Mouse (Mus musculus): ENCODE measurements at regions not wholly inside any gene's neighbourhood (a gene's known extent, or its start where the extent isn't known, plus 50 kb on each side); places are given as distances from the start of the nearest gene placed in this dataset.
A peak's percentile ranks its signal among the peaks of the same experiment; 100 is the strongest.

GRCm38 (mm10) chr8:30840064-30840463, 2588.4 kb upstream of the 5930422O12Rik start:
- Histone ChIP-seq H3K27me3 (ENCODE audit: control insufficient read depth, insufficient read depth, low read length) (no peaks in the 10 kb centered on the region), H3K9me3 (replicated peaks; ENCODE audit: control insufficient read depth, low read length) (no peaks in the 10 kb centered on the region), H3K36me3 (replicated peaks; ENCODE audit: control insufficient read depth, insufficient read depth, low read length) (no peaks in the 10 kb centered on the region), H3K27ac (ENCODE audit: low read depth) (no peak overlapping the region), H3K4me1 (ENCODE audit: control insufficient read depth, insufficient read depth) (no peaks in the 10 kb centered on the region), H3K9ac (replicated peaks; ENCODE audit: low read depth, low read length) (no peak overlapping the region), H3K4me3 (ENCODE audit: low read depth, low read length) (no peak overlapping the region), H3K4me2 (ENCODE audit: low read depth, low read length) (no peak overlapping the region)
- 41% methylated on average over 8 of the region's 8 CpGs for WGBS
- TF ChIP-seq CTCF (IDR thresholded peaks at IDR 0.05; ENCODE audit: low read depth) (peak; percentile 75), EP300 (IDR thresholded peaks at IDR 0.05; ENCODE audit: low read depth) (no peak)
- ATAC-seq (ENCODE audit: insufficient read depth, low read depth) (peak; percentile 41; the same call in 1 of the 2 replicates), DNase-seq (ENCODE audit: low spot score) (peak; percentile 39)

- Histone ChIP-seq H3K4me3 (ENCODE audit: low read depth, low read length) (no peak overlapping the region), H3K27me3 (ENCODE audit: control insufficient read depth, insufficient read depth, low read length) (no peaks in the 10 kb centered on the region), H3K36me3 (replicated peaks; ENCODE audit: control insufficient read depth, insufficient read depth, low read length) (no peaks in the 10 kb centered on the region), H3K27ac (ENCODE audit: low read depth) (no peak overlapping the region), H3K9me3 (replicated peaks; ENCODE audit: control insufficient read depth, low read length) (no peaks in the 10 kb centered on the region), H3K4me1 (ENCODE audit: control insufficient read depth, insufficient read depth) (no peaks in the 10 kb centered on the region), H3K9ac (replicated peaks; ENCODE audit: low read depth, low read length) (no peak overlapping the region), H3K4me2 (ENCODE audit: low read depth, low read length) (no peak overlapping the region)
- TF ChIP-seq CTCF (IDR thresholded peaks at IDR 0.05; ENCODE audit: low read depth) (no peak), EP300 (IDR thresholded peaks at IDR 0.05; ENCODE audit: low read depth) (no peak)
- WGBS: 57% methylated on average over 4 of the region's 4 CpGs
- ATAC-seq (ENCODE audit: insufficient read depth, low read depth) (no peak), DNase-seq (ENCODE audit: low spot score) (no peak)
These were observed 2565.5 kb upstream of the 5930422O12Rik start for GRCm38 (mm10) chr8:30863017-30863416.

- no peak for ATAC-seq (ENCODE audit: insufficient read depth, low read depth)
These were observed 2522.3 kb upstream of the 5930422O12Rik start for GRCm38 (mm10) chr8:30906044-30906695.

GRCm38 (mm10) chr8:30913664-30914063, 2514.8 kb upstream of the 5930422O12Rik start:
- Histone ChIP-seq H3K9me3 (replicated peaks; ENCODE audit: control insufficient read depth, low read length) (no peaks in the 10 kb centered on the region), H3K27me3 (ENCODE audit: control insufficient read depth, insufficient read depth, low read length) (no peaks in the 10 kb centered on the region), H3K4me2 (ENCODE audit: low read depth, low read length) (no peak overlapping the region), H3K27ac (ENCODE audit: low read depth) (no peak overlapping the region), H3K4me3 (ENCODE audit: low read depth, low read length) (no peak overlapping the region), H3K4me1 (ENCODE audit: control insufficient read depth, insufficient read depth) (no peaks in the 10 kb centered on the region; the same call in 1 of the 2 replicates), H3K36me3 (replicated peaks; ENCODE audit: control insufficient read depth, insufficient read depth, low read length) (no peaks in the 10 kb centered on the region), H3K9ac (replicated peaks; ENCODE audit: low read depth, low read length) (no peak overlapping the region)
- 16% methylated on average over 5 of the region's 5 CpGs for WGBS
- DNase-seq (ENCODE audit: low spot score) (no peak), ATAC-seq (ENCODE audit: insufficient read depth, low read depth) (no peak)
- TF ChIP-seq EP300 (IDR thresholded peaks at IDR 0.05; ENCODE audit: low read depth): no peak

More at GRCm38 (mm10) chr8:30906044-30906695, 2522.3 kb upstream of the 5930422O12Rik start:
- Histone ChIP-seq H3K9ac (replicated peaks; ENCODE audit: low read depth, low read length) (no peak overlapping the region), H3K4me1 (ENCODE audit: control insufficient read depth, insufficient read depth) (no peaks in the 10 kb centered on the region), H3K27me3 (ENCODE audit: control insufficient read depth, insufficient read depth, low read length) (no peaks in the 10 kb centered on the region), H3K27ac (ENCODE audit: low read depth) (no peak overlapping the region), H3K4me3 (ENCODE audit: low read depth, low read length) (no peak overlapping the region), H3K36me3 (replicated peaks; ENCODE audit: control insufficient read depth, insufficient read depth, low read length) (no peaks in the 10 kb centered on the region), H3K4me2 (ENCODE audit: low read depth, low read length) (no peak overlapping the region), H3K9me3 (replicated peaks; ENCODE audit: control insufficient read depth, low read length) (no peaks in the 10 kb centered on the region)
- no peak for DNase-seq (ENCODE audit: low spot score)
- 84% methylated on average over 11 of the region's 11 CpGs for WGBS
- no peak for TF ChIP-seq EP300 (IDR thresholded peaks at IDR 0.05; ENCODE audit: low read depth)
- no peak for TF ChIP-seq CTCF (IDR thresholded peaks at IDR 0.05; ENCODE audit: low read depth)

- TF ChIP-seq EP300 (IDR thresholded peaks at IDR 0.05; ENCODE audit: low read depth): no peak
- TF ChIP-seq CTCF (IDR thresholded peaks at IDR 0.05; ENCODE audit: low read depth): no peak
- no peaks in the 10 kb centered on the region for H3K27me3 ChIP-seq (ENCODE audit: control insufficient read depth, insufficient read depth, low read length)
- DNase-seq (ENCODE audit: low spot score): no peak
- no peaks in the 10 kb centered on the region for H3K9me3 ChIP-seq (replicated peaks; ENCODE audit: control insufficient read depth, low read length)
- H3K4me3 ChIP-seq (ENCODE audit: low read depth, low read length): no peak overlapping the region
- H3K36me3 ChIP-seq (replicated peaks; ENCODE audit: control insufficient read depth, insufficient read depth, low read length): no peaks in the 10 kb centered on the region
- no peaks in the 10 kb centered on the region; the same call in 1 of the 2 replicates for H3K4me1 ChIP-seq (ENCODE audit: control insufficient read depth, insufficient read depth)
- H3K9ac ChIP-seq (replicated peaks; ENCODE audit: low read depth, low read length): no peak overlapping the region
- no peak for ATAC-seq (ENCODE audit: insufficient read depth, low read depth)
- no peak overlapping the region for H3K27ac ChIP-seq (ENCODE audit: low read depth)
- peak overlapping the region; percentile 84; the same call in 1 of the 2 replicates for H3K4me2 ChIP-seq (ENCODE audit: low read depth, low read length)
- WGBS: 60% methylated on average over 7 of the region's 7 CpGs
These were observed 2513.4 kb upstream of the 5930422O12Rik start for GRCm38 (mm10) chr8:30915127-30915526.

All from heart, postnatal 0 days (tissue).